Mouse (Mus musculus): ENCODE data around the gene Reck. TPM values are rescaled to one million over a fixed set of nuclear protein-coding genes. Genes with fewer than 3 reads are reported as not detected.

Reck gene
- polyA plus RNA-seq, 1 experiment from 2014 or later, result 9.1 TPM

- no peaks in the 10 kb centered on the region for H3K27me3 ChIP-seq
- no peaks in the 10 kb centered on the region for H3K36me3 ChIP-seq
- no peak overlapping the region for H3K27ac ChIP-seq (replicated peaks)
- H3K4me3 ChIP-seq, result no peak overlapping the region
- H3K9ac ChIP-seq, result no peak overlapping the region
- no peak overlapping the region for H3K4me2 ChIP-seq
- no peaks in the 10 kb centered on the region for H3K4me1 ChIP-seq (replicated peaks)
- no peak for ATAC-seq (ENCODE audit: low read depth)
- WGBS, result 92% methylated on average over 3 of the region's 3 CpGs
- no peaks in the 10 kb centered on the region for H3K9me3 ChIP-seq
Measured at GRCm38 (mm10) chr4:43988976-43989375, 113.6 kb downstream of the Reck start.

GRCm38 (mm10) chr4:43993072-43993471 is 117.7 kb downstream of the Reck start:
- no peak overlapping the region for H3K4me2 ChIP-seq
- 90% methylated on average over 11 of the region's 11 CpGs for WGBS
- no peaks in the 10 kb centered on the region for H3K4me1 ChIP-seq (replicated peaks)
- no peak for ATAC-seq (ENCODE audit: low read depth)
- H3K27me3 ChIP-seq, result no peaks in the 10 kb centered on the region
- H3K27ac ChIP-seq (replicated peaks), result no peak overlapping the region
- no peak overlapping the region for H3K4me3 ChIP-seq
- H3K36me3 ChIP-seq, result no peaks in the 10 kb centered on the region
- H3K9ac ChIP-seq, result no peak overlapping the region
- no peaks in the 10 kb centered on the region for H3K9me3 ChIP-seq

GRCm38 (mm10) chr4:43994342-43994741 is 119.0 kb downstream of the Reck start:
- 83% methylated on average over 2 of the region's 2 CpGs for WGBS
- peaks cover 5% of the 10 kb centered on the region; the same call in 1 of the 2 replicates for H3K9me3 ChIP-seq
- ATAC-seq (ENCODE audit: low read depth), result no peak

More at GRCm38 (mm10) chr4:43994342-43994741, 119.0 kb downstream of the Reck start:
- Histone ChIP-seq H3K27me3 (no peaks in the 10 kb centered on the region), H3K36me3 (no peaks in the 10 kb centered on the region), H3K4me1 (replicated peaks) (no peaks in the 10 kb centered on the region), H3K4me2 (no peak overlapping the region), H3K9ac (no peak overlapping the region), H3K4me3 (no peak overlapping the region), H3K27ac (replicated peaks) (no peak overlapping the region)

Other genes starting within 250 kb of the Reck start
- gene Npr2, start 243.6 kb upstream of the Reck start, polyA plus RNA-seq (2015; fragmentation: Nextera tagmentation; extraction: Ambion mirVana), result 26.9 and 27.8 TPM in 2 replicates
- 3.5 and 4.1 TPM in 2 replicates for gene Spag8, start 221.9 kb upstream of the Reck start, polyA plus RNA-seq (2015; fragmentation: Nextera tagmentation; extraction: Ambion mirVana)
- 76.8 and 84.9 TPM in 2 replicates for gene Hint2, start 219.1 kb upstream of the Reck start, polyA plus RNA-seq (2015; fragmentation: Nextera tagmentation; extraction: Ambion mirVana)
- 13.5 and 15.6 TPM in 2 replicates for gene Tmem8b, start 206.6 kb upstream of the Reck start, polyA plus RNA-seq (2015; fragmentation: Nextera tagmentation; extraction: Ambion mirVana)
- 2.4 and 2.9 TPM in 2 replicates for gene Fam221b, start 206.4 kb upstream of the Reck start, polyA plus RNA-seq (2015; fragmentation: Nextera tagmentation; extraction: Ambion mirVana)
- gene Olfr70, start 174.7 kb upstream of the Reck start, polyA plus RNA-seq (2015; fragmentation: Nextera tagmentation; extraction: Ambion mirVana), result not detected in 2 replicates
- gene Olfr71, start 165.3 kb upstream of the Reck start, polyA plus RNA-seq (2015; fragmentation: Nextera tagmentation; extraction: Ambion mirVana), result 0.14 TPM in 1 of 2 replicates, not detected in the other
- gene Hrct1, start 148.3 kb upstream of the Reck start, polyA plus RNA-seq (2015; fragmentation: Nextera tagmentation; extraction: Ambion mirVana), result 0.43 and 0.47 TPM in 2 replicates
- not detected in 2 replicates for gene Spaar, start 145.5 kb upstream of the Reck start, polyA plus RNA-seq (2015; fragmentation: Nextera tagmentation; extraction: Ambion mirVana)
- gene Olfr159, start 104.5 kb upstream of the Reck start, polyA plus RNA-seq (2015; fragmentation: Nextera tagmentation; extraction: Ambion mirVana), result not detected in 2 replicates
- not detected in 2 replicates for gene Olfr156, start 51.6 kb upstream of the Reck start, polyA plus RNA-seq (2015; fragmentation: Nextera tagmentation; extraction: Ambion mirVana)
- gene Olfr157, start 35.3 kb upstream of the Reck start, polyA plus RNA-seq (2015; fragmentation: Nextera tagmentation; extraction: Ambion mirVana), result not detected in 2 replicates
- not detected in 2 replicates for gene Olfr155, start 24.0 kb upstream of the Reck start, polyA plus RNA-seq (2015; fragmentation: Nextera tagmentation; extraction: Ambion mirVana)
- gene Glipr2, start 81.9 kb downstream of the Reck start, polyA plus RNA-seq (2015; fragmentation: Nextera tagmentation; extraction: Ambion mirVana), result 70.9 and 81.6 TPM in 2 replicates
- gene Ccin, start 108.0 kb downstream of the Reck start, polyA plus RNA-seq (2015; fragmentation: Nextera tagmentation; extraction: Ambion mirVana), result not detected in 2 replicates
- gene Clta, start 128.9 kb downstream of the Reck start, polyA plus RNA-seq (2015; fragmentation: Nextera tagmentation; extraction: Ambion mirVana), result 346 and 355 TPM in 2 replicates
- gene Gne, start 208.6 kb downstream of the Reck start, polyA plus RNA-seq (2015; fragmentation: Nextera tagmentation; extraction: Ambion mirVana), result 23.3 and 25.4 TPM in 2 replicates